Mouse (Mus musculus) erythroblast, embryonic 14.5 days (primary cell): ENCODE data around the gene Dram1. TPM values are rescaled to one million over a fixed set of nuclear protein-coding genes. Genes with fewer than 3 reads are reported as not detected.
"Not testable (repeated sequence)": the region's sequence is repeated elsewhere in the genome, so short reads cannot be mapped to it uniquely, and the experiment has no call there.

Experiments
- H3K27me3 ChIP-seq: 2 replicates; pipeline ENCODE4 v1.6.1; 2012; ENCODE audit warnings: inconsistent platforms; ENCODE audit not compliant: control insufficient read depth
- H3K36me3 ChIP-seq: 2 replicates; pipeline ENCODE4 v1.6.1; 2012; ENCODE audit warnings: mild to moderate bottlenecking, inconsistent platforms; ENCODE audit not compliant: control insufficient read depth
- H3K4me1 ChIP-seq: 2 replicates; pipeline ENCODE4 v1.6.1; 2012; ENCODE audit warnings: inconsistent platforms; ENCODE audit not compliant: control insufficient read depth
- H3K4me3 ChIP-seq: replicated peaks from 2 replicates; pipeline ENCODE3; 2012; ENCODE audit warnings: moderate library complexity, mild to moderate bottlenecking, inconsistent platforms
- H3K9me3 ChIP-seq: 2 replicates; pipeline ENCODE4 v1.6.1; 2012; ENCODE audit warnings: low read length, inconsistent platforms, mixed read lengths; ENCODE audit not compliant: control insufficient read depth
- GATA1 ChIP-seq: IDR thresholded peaks from 2 replicates; pipeline ENCODE4 v1.6.1; 2012; ENCODE audit warnings: low read length, inconsistent platforms, mixed read lengths
- TAL1 ChIP-seq: IDR thresholded peaks from 3 replicates; pipeline ENCODE4 v1.6.1; 2012; ENCODE audit warnings: low read length, inconsistent platforms, mixed read lengths
- polyA plus RNA-seq: library from polyadenylated mRNA; stranded (reverse); fragments of >175 nt; gene quantifications from 2 replicates; pipeline ENCODE4 v1.2.3, GENCODE M21; 2012

Gene Dram1
- polyA plus RNA-seq, 1 experiment = not detected

- Histone ChIP-seq H3K9me3 (no peaks in the 10 kb centered on the region), H3K4me1 (peaks cover 40% of the 10 kb centered on the region), H3K4me3 (peak overlapping the region; percentile 80), H3K27me3 (no peaks in the 10 kb centered on the region), H3K36me3 (no peaks in the 10 kb centered on the region)
- TF ChIP-seq GATA1 (no peak), TAL1 (no peak)
Observed at GRCm38 (mm10) chr10:88380002-88380401, 1.1 kb upstream of the Dram1 start.

- H3K36me3 ChIP-seq = no peaks in the 10 kb centered on the region
- H3K9me3 ChIP-seq = no peaks in the 10 kb centered on the region
- H3K4me3 ChIP-seq = no peak overlapping the region
- no peak for TF ChIP-seq TAL1
- peaks cover 38% of the 10 kb centered on the region for H3K4me1 ChIP-seq
- H3K27me3 ChIP-seq = no peaks in the 10 kb centered on the region
Observed at GRCm38 (mm10) chr10:88377666-88378065, 1.2 kb downstream of the Dram1 start.

- no peak overlapping the region for H3K4me3 ChIP-seq
Observed at GRCm38 (mm10) chr10:88376770-88377169, 2.1 kb downstream of the Dram1 start.

GRCm38 (mm10) chr10:88374984-88375383, 3.9 kb downstream of the Dram1 start:
- H3K36me3 ChIP-seq = no peaks in the 10 kb centered on the region
- no peak overlapping the region for H3K4me3 ChIP-seq
- H3K27me3 ChIP-seq = no peaks in the 10 kb centered on the region
- peaks cover 17% of the 10 kb centered on the region for H3K4me1 ChIP-seq
- TF ChIP-seq TAL1 (no peak), GATA1 (no peak)
- no peaks in the 10 kb centered on the region for H3K9me3 ChIP-seq

More at GRCm38 (mm10) chr10:88376770-88377169, 2.1 kb downstream of the Dram1 start:
- Histone ChIP-seq H3K27me3 (no peaks in the 10 kb centered on the region), H3K4me1 (peaks cover 35% of the 10 kb centered on the region), H3K36me3 (no peaks in the 10 kb centered on the region), H3K9me3 (no peaks in the 10 kb centered on the region)
- no peak for TF ChIP-seq GATA1
- TF ChIP-seq TAL1 = no peak

- H3K9me3 ChIP-seq, H3K4me1 ChIP-seq, H3K36me3 ChIP-seq, H3K4me3 ChIP-seq, H3K27me3 ChIP-seq: not testable (repeated sequence)
Observed at GRCm38 (mm10) chr10:88372945-88373344, 5.9 kb downstream of the Dram1 start.

- Histone ChIP-seq H3K9me3 (no peaks in the 10 kb centered on the region), H3K36me3 (no peaks in the 10 kb centered on the region), H3K4me1 (peaks cover 2% of the 10 kb centered on the region), H3K27me3 (no peaks in the 10 kb centered on the region), H3K4me3 (no peak overlapping the region)
- no peak for TF ChIP-seq GATA1
Observed at GRCm38 (mm10) chr10:88372436-88372835, 6.4 kb downstream of the Dram1 start.

GRCm38 (mm10) chr10:88371793-88372192, 7.1 kb downstream of the Dram1 start:
- no peaks in the 10 kb centered on the region for H3K9me3 ChIP-seq
- H3K36me3 ChIP-seq = no peaks in the 10 kb centered on the region
- no peaks in the 10 kb centered on the region for H3K27me3 ChIP-seq
- TF ChIP-seq GATA1 (no peak), TAL1 (no peak)
- no peak overlapping the region for H3K4me3 ChIP-seq
- H3K4me1 ChIP-seq = peaks cover 2% of the 10 kb centered on the region

GRCm38 (mm10) chr10:88369233-88369632, 9.6 kb downstream of the Dram1 start:
- H3K36me3 ChIP-seq = no peaks in the 10 kb centered on the region
- H3K27me3 ChIP-seq = no peaks in the 10 kb centered on the region
- no peaks in the 10 kb centered on the region for H3K4me1 ChIP-seq
- no peaks in the 10 kb centered on the region for H3K9me3 ChIP-seq
- H3K4me3 ChIP-seq = no peak overlapping the region
- no peak for TF ChIP-seq GATA1
- no peak for TF ChIP-seq TAL1

GRCm38 (mm10) chr10:88364221-88364620, 14.7 kb downstream of the Dram1 start:
- Histone ChIP-seq H3K27me3 (no peaks in the 10 kb centered on the region), H3K4me3 (no peak overlapping the region), H3K9me3 (no peaks in the 10 kb centered on the region), H3K4me1 (no peaks in the 10 kb centered on the region), H3K36me3 (no peaks in the 10 kb centered on the region)
- TF ChIP-seq GATA1 (no peak), TAL1 (no peak)

- Histone ChIP-seq H3K9me3 (no peaks in the 10 kb centered on the region), H3K36me3 (no peaks in the 10 kb centered on the region), H3K4me1 (peaks cover under 1% of the 10 kb centered on the region), H3K4me3 (no peak overlapping the region), H3K27me3 (peaks cover 12% of the 10 kb centered on the region)
- TF ChIP-seq TAL1 (no peak), GATA1 (no peak)
Observed at GRCm38 (mm10) chr10:88362218-88362617, 16.7 kb downstream of the Dram1 start.

GRCm38 (mm10) chr10:88356983-88357559, 21.8 kb downstream of the Dram1 start:
- no peaks in the 10 kb centered on the region for H3K9me3 ChIP-seq
- TF ChIP-seq GATA1 (no peak), TAL1 (no peak)
- H3K4me1 ChIP-seq = peaks cover 8% of the 10 kb centered on the region
- H3K4me3 ChIP-seq = peak overlapping the region; percentile 60
- no peaks in the 10 kb centered on the region for H3K36me3 ChIP-seq
- peaks cover 26% of the 10 kb centered on the region for H3K27me3 ChIP-seq
